Mouse (Mus musculus) left cerebral cortex, adult 18-20 months (tissue): ENCODE results near the gene Ror2. TPM values are rescaled to one million over a fixed set of nuclear protein-coding genes. Genes with fewer than 3 reads are reported as not detected.

Source experiments
- DNase-seq, 2 experiments: peaks; one replicate each; pipeline ENCODE4 v3.0.0; 2021 to 2022; ENCODE audit warnings: low spot score in 2 of 2, mixed read lengths in 1 of 2
- total RNA-seq, 2 experiments: library from RNA; stranded (reverse); gene quantifications; 2 replicates each; pipeline ENCODE4 v1.2.3; 2021

Ror2 gene
- total RNA-seq, 2 experiments from 2014 or later: 1.1 to 1.8 TPM

- no peak for DNase-seq
Measured at GRCm38 (mm10) chr13:53140298-53140697, 145.6 kb downstream of the Ror2 start.

DNA sequence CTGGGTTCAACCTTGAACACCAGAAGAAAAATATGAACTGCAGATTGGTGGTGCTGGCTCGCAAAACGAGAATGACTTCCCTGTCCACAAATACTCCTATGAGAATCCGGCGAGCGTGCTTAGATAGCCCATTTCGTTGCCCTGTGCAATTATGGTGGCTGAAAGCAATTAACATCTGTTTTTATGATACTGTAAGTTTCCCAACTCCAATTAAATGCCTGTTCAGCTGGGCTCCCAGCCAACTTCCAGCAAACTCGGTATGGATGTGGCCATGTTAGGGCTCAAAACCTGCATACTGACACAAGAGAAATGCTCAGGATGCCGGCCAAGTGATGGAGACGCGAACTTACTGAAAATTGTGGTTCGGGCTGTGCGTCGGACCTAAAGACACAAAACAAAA lies 155.4 kb downstream of the Ror2 start:
- no peak for DNase-seq

DNA sequence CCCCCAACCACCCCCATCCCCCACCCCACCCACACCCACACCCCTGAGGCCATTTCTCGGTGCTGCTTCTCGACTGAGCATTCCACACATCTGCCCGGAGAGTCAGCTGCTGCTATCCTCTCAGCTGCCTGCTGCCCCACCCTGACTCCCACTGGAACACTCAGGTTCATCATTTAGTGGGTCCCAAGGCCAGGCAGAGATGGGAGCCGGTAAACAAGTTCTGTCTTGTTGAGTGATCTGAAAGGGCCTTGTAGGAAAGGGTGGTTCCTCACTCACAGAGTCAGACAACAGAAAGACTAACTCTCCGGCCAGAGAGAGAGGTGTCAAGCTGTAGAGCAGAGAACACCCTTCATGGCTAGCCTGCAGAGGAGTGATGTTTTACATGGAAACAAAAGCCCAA lies 155.9 kb downstream of the Ror2 start:
- no peak for DNase-seq

DNA sequence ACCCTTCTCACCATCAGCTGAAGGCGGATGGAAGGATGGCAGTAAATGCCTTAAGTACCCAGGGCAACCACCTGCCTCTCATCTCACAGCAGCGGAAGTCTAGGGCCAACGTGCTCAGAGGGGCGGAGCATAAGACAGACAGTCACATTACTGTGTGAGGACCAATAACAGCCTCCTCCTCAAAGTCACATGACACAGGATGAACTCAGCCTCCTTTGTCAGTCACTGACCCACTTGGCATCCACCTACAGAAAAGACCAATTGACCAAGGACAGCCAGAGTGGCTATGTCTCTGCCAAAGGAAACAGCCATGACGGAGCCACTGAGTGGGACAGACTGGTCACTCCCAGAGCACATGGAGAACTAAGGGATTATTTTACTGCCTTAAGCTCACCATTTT lies 160.3 kb downstream of the Ror2 start:
- no peak for DNase-seq

GRCm38 (mm10) chr13:53122085-53122484 lies 163.8 kb downstream of the Ror2 start:
- no peak for DNase-seq

- DNase-seq: peak in 1 of 2 experiments; percentile 27
Measured at GRCm38 (mm10) chr13:53120906-53121305, 165.0 kb downstream of the Ror2 start.

DNA sequence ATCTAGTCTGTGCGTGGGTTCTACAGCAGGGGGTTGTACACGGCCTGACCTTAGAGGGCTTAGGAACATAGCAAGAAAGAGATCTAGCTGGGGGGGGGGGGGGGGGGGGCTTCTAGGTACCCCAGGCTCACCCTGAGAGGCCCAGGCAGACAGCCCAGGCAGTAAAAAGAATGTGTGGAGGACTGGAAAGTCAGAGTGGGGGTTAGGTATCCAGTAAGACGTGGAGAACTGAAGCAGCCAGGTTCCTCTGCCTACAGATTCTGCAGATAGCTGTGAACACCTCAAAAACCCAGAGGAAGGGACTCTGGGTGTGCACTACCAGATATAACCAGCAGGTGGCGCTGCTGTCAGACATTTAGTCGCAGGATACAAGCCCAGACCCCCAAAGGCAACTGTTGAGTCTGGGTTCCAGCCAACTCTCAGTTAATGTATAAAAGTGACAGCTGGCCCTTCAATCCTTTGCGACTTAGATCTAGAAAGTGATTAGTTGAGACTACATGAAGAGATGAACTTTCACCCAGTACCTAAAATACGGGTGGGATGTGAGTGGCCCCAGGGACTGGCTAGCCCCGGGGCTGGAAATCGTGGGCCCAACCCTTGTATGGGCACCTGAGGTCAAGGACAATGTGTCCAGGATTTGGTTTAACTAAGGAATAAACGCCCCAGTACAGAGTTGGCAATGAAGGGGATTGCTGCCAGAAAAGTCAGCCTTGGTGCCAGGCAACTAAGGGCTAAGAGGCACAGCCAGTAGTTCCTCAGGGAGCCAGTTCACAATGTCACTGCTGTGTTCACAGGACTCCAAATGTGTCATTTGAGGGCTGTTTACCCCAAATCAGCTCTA lies 166.1 kb downstream of the Ror2 start:
- peak; percentile 66 to 80 for DNase-seq

DNA sequence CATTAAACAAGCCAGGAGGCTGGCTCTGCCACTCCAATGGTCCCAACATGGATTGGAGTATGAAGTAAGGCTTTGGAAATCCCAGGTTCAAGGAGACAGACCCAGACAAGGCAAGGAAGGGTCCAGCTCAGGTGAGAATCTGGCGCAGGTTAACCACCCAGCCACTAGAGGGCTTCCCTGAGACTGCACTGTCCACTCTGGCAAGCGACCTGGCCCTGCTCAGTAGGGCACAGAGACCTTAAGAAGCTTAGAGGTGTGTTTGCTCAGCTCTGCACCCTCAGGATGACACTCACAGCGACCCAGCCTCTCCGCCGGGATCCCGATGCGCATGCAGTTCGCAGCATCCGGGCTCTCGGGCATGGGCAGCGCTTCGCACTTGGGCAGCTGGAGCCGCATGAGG lies 167.5 kb downstream of the Ror2 start:
- no peak for DNase-seq

DNA sequence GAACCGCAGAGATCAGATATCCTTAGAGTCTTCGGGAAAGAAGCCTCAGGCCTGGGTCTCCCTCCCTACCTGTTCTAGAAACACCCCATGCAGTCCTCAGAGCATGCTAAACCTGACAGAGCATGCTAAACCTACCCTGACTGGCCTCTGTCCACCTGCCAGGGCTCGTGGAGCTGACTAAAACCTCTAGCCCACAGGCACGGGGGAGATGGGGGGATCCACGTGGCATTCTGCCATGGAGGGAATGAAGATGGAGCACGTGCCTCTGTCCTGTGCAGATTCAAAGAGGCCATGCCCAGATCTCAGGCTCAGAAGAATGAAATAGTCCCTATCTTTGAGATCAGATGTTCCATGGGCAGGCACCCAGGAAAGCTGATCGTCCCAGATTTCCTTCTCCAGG lies 168.0 kb downstream of the Ror2 start:
- no peak for DNase-seq

DNA sequence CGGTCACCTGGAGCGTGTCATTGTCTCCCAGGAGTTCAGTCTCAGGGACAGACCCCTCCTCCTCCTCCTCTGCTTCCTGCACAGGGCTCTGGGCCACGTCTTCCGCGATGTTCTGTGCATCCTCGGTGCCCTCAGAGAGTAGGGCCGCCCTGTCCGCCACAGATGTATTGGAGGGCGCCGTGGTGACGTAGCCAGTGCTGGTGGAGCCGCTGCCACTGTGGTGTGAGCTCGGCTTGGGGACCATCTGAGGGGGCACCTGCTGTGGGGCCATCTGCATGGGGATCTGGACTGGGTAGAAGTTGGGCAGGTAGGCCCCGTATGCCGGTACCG lies 175.7 kb downstream of the Ror2 start:
- DNase-seq: no peak

- DNase-seq: peak; percentile 94 to 95
Measured at GRCm38 (mm10) chr13:53109560-53110248, 176.2 kb downstream of the Ror2 start.

DNA sequence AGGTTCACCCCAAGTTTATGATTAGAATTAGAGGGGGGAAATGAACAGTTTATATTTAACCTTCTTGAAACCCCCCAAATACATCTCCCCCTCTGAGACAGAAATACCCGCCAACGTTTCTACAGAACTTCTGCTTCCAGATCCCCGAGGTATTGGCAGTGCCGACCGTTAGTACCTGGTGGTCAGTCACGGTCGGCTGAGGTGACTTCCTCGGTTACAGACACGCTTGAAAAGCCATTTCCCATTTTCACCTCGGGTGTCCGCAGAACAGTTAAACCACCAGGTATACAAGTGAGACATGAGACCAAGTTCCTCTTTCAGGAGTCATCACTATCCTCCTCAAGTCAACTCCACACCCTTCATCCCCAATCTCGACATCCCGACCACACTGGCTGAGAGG lies 179.2 kb downstream of the Ror2 start:
- DNase-seq: no peak

DNA sequence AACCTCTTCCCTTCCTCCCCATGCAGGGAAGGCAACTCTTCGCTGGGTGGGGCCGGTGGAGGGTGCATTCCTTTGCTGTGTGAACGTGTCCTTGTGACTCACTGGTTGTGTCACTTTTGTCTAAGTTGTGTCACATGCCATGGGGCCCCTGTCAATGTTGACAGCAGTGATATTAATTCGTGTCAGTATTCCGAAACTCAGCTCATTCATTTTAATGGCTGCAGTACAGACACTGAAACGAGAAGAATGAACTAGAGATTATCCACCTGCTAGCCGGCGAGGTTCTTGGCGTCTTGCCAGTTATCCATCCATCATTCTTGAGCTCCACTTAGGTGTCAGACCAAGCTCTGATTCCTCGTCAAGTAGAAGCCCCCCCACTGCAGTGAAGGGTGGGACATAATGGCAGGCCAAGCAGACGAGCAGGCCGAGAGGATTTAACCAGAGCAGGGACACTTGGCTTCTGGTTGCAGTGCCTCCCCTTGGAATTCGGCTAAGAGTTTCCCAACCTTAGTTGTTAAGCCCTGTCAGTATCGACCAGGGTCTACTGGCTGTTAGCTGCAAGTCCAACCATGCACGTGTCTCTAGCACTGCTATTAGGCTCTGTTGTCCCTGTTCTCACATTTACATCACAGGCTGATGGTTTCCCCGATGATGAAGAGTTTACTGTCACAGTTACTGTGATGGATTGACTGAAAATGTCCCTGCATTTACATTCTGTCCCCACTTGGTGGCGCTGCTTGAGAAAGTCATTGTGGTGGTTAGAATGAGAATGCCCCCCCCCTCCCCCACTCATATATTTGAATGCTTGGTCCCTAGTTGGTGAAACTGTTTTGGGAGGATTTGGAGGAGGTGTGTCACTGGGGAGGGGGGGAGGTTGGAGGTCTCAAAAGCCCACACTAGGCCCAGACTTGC lies 185.9 kb downstream of the Ror2 start:
- no peak for DNase-seq

GRCm38 (mm10) chr13:53096615-53097014 lies 189.3 kb downstream of the Ror2 start:
- DNase-seq: peak; percentile 71 to 80

DNA sequence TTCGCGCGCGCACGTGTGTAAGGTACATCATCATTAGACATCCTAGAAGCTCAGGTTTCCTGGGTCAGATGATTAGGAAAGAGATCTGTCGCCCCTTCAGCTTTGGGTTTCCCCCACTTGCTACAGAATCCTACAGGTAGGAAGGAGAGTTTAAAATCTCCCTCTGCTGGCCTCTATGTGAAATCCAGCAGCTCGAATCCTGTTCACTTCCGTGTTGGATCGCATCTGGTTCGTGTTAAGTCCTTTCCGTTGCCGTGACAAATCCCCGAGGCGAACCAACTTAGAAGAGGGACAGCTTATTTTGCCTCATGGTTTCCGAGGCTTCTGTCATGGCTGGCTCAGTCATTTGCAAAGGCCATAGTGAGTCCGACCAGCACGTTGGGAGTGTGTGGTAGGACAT lies 190.7 kb downstream of the Ror2 start:
- DNase-seq: no peak

DNA sequence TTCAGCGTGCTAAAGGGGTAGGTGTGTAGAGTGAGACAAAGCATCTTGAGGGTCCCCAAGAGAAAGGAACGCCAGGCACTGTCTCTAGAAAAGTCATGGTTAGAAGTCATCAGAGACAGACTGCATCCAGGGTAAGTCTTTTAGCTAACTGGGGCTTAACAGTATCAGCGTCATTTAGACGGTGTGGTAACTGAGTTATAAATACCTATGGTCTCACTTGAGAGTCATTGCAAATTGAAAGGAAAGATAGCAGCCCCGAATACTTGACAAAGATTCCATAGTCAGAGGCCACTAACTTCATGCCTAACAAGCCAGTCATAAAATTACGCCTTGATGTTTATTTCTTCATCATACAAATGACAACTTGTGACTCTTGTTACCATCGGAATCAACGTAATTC lies 191.3 kb downstream of the Ror2 start:
- no peak for DNase-seq

DNA sequence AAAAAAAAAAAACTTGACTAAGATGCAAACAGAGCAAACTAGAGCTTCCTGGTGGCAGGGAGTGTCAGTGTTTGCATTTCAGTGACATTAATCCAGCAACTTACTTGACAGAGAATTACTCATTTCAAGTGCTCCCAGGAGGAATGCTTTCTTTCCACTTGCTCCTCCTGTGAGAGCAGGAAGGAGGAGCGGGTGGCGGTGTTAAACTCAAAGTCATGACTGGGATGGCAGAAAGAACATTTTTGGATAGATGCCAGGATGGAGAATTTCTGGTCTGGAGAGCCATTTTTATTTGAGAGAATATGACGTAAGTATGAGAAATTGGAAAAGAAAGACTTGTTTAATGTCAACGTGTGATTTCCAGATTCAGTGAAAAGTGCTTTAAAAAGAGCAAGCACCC lies 192.5 kb downstream of the Ror2 start:
- DNase-seq: no peak

DNA sequence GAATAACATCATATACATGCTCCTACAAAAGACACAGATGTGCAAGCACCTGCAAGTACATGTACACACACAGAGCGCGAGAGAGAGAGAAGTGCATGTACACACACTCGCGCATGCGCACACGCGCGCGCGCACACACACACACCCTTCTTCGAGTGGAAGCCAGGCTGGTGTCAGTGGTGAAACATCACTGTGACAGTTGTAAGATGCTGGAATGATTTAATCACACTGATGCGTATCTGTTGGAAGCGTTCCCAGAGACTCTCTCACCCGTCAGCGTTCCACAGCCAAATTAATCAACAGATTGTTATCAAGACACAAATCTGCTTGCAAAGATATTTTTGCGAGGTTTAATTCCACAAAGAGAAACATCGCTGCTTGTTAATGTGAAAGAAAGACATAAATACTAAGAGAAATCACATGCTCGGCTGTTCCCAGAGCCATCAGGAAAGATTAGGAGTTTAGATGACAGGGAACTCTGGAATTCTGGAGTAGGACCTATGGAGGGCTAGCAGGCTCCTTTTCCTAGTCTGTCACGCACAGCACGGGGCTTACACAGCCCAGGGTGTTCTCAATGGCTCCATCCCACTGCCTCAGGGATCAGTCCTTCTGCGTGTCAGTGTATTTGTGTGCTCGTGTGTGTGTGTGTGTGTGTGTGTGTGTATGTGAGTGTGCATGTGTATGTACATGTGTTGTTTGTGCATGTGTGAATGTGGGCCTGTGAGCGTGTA lies 199.2 kb downstream of the Ror2 start:
- no peak for DNase-seq

- DNase-seq: no peak
Measured at GRCm38 (mm10) chr13:53081846-53082245, 204.1 kb downstream of the Ror2 start.

GRCm38 (mm10) chr13:53077732-53078345 lies 208.1 kb downstream of the Ror2 start:
- no peak for DNase-seq

DNA sequence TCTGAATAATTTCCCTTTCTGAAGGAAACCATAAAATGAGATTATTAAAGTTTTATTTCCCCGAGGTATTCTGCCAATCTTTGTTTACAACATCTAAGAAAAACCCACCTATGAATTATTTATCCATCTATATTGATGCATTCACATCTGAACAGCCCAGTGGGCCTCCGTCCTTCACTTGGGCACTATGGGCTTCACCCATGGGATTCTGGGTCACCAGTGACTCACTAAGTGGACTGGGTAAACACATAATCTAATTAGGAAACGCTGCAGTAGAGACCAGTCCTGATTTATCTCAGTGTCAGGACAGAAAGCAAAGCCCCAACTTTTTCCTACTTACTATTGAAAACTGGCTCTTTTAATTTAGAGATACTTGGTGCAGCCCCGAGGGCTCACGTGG lies 210.9 kb downstream of the Ror2 start:
- no peak for DNase-seq
